Mouse (Mus musculus) liver, embryonic 14.5 days (tissue): ENCODE measurements around the gene Ccser2. TPM values are rescaled to one million over a fixed set of nuclear protein-coding genes. Genes with fewer than 3 reads are reported as not detected.

Experiments
- ATAC-seq: fragments of 200-750 bp; cut with Nextera tagmentation; 2 replicates; pipeline ENCODE4 v1.8.0; 2017; ENCODE audit warnings: moderate number of reproducible peaks, mild to moderate bottlenecking, moderate library complexity; ENCODE audit not compliant: insufficient read depth
- DNase-seq, 3 experiments: peaks; one replicate each; pipeline ENCODE4 v3.0.0-alpha.2; 2012 to 2013; ENCODE audit warnings: low read depth in 3 of 3, low spot score in 3 of 3
- H3K27ac ChIP-seq: fragments of 300-500 bp; sonication (generic); 2 replicates; pipeline ENCODE4 v1.5.1; 2014; ENCODE audit warnings: moderate library complexity, mild to moderate bottlenecking, control low read depth, inconsistent platforms
- H3K27me3 ChIP-seq: fragments of 300-500 bp; sonication (generic); 2 replicates; pipeline ENCODE4 v1.6.1; 2014; ENCODE audit warnings: mild to moderate bottlenecking, low read length, moderate library complexity; ENCODE audit not compliant: control insufficient read depth, insufficient read depth
- H3K36me3 ChIP-seq: fragments of 300-500 bp; sonication (generic); replicated peaks from 2 replicates; pipeline ENCODE4 v1.6.1; 2014; ENCODE audit warnings: low read depth; ENCODE audit not compliant: control insufficient read depth, insufficient read depth
- H3K4me1 ChIP-seq, 2 experiments: fragments of 200-500 bp in 1 of 2; fragments of 300-500 bp in 1 of 2; sonication (generic) in 1 of 2; replicated peaks; 2 replicates each; pipeline ENCODE4 v1.6.1; 2012 to 2014; ENCODE audit warnings: antibody characterized with exemption in 1 of 2, inconsistent platforms in 1 of 2, low read length in 1 of 2; ENCODE audit not compliant: control insufficient read depth in 2 of 2, insufficient read depth in 2 of 2
- H3K4me2 ChIP-seq: fragments of 300-500 bp; sonication (generic); 2 replicates; pipeline ENCODE4 v1.6.1; 2014; ENCODE audit warnings: low read depth, mild to moderate bottlenecking, control low read depth, moderate library complexity
- H3K4me3 ChIP-seq, 2 experiments: fragments of 200-500 bp in 1 of 2; fragments of 300-500 bp in 1 of 2; sonication (generic) in 1 of 2; 2 replicates each; pipeline ENCODE4 v1.5.1; 2012 to 2014; ENCODE audit warnings: low read depth in 2 of 2, low read length in 2 of 2, mild to moderate bottlenecking in 2 of 2, control low read depth in 1 of 2, inconsistent platforms in 1 of 2, moderate library complexity in 1 of 2; ENCODE audit not compliant: insufficient read depth in 1 of 2
- H3K9ac ChIP-seq: fragments of 300-500 bp; sonication (generic); replicated peaks from 2 replicates; pipeline ENCODE4 v1.6.1; 2014; ENCODE audit warnings: mild to moderate bottlenecking, control low read depth, moderate library complexity
- H3K9me3 ChIP-seq: fragments of 300-500 bp; sonication (generic); 2 replicates; pipeline ENCODE4 v1.6.1; 2016; ENCODE audit warnings: low read length, mixed read lengths; ENCODE audit not compliant: control insufficient read depth
- CTCF ChIP-seq: IDR thresholded peaks from 2 replicates; pipeline ENCODE4 v1.5.1; 2016; ENCODE audit warnings: antibody characterized with exemption, low read depth, control low read depth
- EP300 ChIP-seq: IDR thresholded peaks from 2 replicates; pipeline ENCODE4 v1.6.1; 2016; ENCODE audit warnings: antibody characterized with exemption, low read depth
- WGBS: fragments of 180-500 bp; shearing (Covaris S2); extraction: QIAGEN DNeasy Blood & Tissue Kit; methylation state at CpG from one replicate; pipeline ENCODE4 v1.1.7; 2014; ENCODE audit not compliant: insufficient replicate concordance; 5-methylcytosine and 5-hydroxymethylcytosine counted together
- polyA plus RNA-seq, 2 experiments: library from polyadenylated mRNA; depleted of rRNA in 1 of 2; stranded (reverse) in 1 of 2; unstranded in 1 of 2; fragments of >200 nt; fragmentation: Nextera tagmentation in 1 of 2; extraction: Ambion mirVana in 1 of 2; gene quantifications; 2 replicates each; pipeline versions ENCODE4 v1.2.1 to v1.2.3; 2012 to 2014

The Ccser2 gene
- polyA plus RNA-seq, 2 experiments: 1.6 to 4.1 TPM

DNA sequence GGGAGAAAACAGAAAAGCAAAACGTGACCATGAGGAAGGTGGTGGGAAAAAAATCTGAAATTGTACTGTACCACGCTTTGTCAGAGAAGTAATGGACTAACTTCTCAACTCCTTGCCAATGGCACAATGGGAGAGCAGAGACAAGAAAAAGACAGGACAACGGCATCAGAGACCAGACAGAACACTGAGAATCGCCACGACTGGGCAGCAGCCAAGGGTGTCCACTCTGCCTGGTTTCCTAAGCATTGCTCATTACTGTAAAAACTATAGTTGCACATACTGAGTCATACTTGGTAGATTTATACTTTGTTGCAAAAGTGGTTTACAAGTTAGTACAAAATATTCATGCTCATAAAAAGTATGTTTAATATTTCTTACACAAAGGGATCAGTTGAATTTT is 82.9 kb downstream of the Ccser2 start:
- 67% methylated on average over 5 of the region's 5 CpGs for WGBS
- TF ChIP-seq CTCF (no peak), EP300 (no peak)
- Histone ChIP-seq H3K9ac (no peak overlapping the region), H3K27ac (no peak overlapping the region), H3K4me1 (no peaks in the 10 kb centered on the region), H3K9me3 (no peaks in the 10 kb centered on the region), H3K27me3 (no peaks in the 10 kb centered on the region), H3K36me3 (no peaks in the 10 kb centered on the region), H3K4me2 (no peak overlapping the region), H3K4me3 (no peak overlapping the region)
- ATAC-seq (no peak), DNase-seq (no peak)

DNA sequence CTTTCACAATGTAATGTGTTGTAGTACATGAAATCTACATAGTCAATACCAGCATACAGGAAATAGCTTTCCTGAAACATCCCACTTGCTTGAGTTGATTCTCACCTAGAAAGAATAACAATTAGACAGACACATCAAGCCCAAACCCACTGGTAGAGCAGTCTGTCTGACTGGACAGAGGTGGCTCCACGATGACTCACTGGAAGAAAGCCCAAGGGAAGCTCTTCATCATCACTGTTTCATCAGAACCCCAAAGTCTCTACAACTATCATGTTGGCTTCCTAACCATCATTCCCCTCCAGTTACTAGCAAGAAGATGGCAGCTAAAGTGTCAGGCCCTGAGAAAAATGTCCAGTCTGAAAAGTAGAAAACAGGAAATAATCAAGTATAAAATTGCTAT is 83.5 kb downstream of the Ccser2 start:
- H3K9me3 ChIP-seq: no peaks in the 10 kb centered on the region
- no peaks in the 10 kb centered on the region for H3K36me3 ChIP-seq
- ATAC-seq (no peak), DNase-seq (no peak)
- TF ChIP-seq EP300: no peak
- TF ChIP-seq CTCF: no peak
- no peaks in the 10 kb centered on the region for H3K27me3 ChIP-seq
- H3K27ac ChIP-seq: no peak overlapping the region
- no peak overlapping the region for H3K4me3 ChIP-seq
- no peak overlapping the region for H3K9ac ChIP-seq
- H3K4me2 ChIP-seq: no peak overlapping the region
- no peaks in the 10 kb centered on the region for H3K4me1 ChIP-seq
- WGBS: 63% methylated on average over 1 of the region's 1 CpGs

DNA sequence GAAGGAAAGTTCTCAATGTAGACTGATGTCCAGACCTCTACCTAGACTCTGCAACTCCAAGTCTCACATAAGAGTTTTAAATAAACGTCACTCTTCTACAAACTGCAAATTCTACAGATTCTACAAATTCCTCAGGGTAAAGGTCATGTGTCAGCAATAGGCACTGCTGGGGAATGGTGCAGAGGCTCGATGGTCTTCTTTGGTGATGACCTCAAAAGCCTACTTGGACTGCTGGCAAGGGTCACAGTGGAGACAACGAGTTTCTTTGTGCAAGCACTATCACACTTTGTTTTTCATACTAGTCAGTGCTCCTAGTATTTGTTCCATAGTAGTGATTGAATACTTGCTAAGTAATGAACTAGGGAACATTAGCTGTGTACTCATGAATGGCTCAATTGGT is 85.0 kb downstream of the Ccser2 start:
- WGBS: 57% methylated on average over 3 of the region's 3 CpGs
- DNase-seq: no peak
- H3K4me1 ChIP-seq: no peaks in the 10 kb centered on the region
- H3K4me2 ChIP-seq: no peak overlapping the region
- H3K27ac ChIP-seq: no peak overlapping the region
- H3K9me3 ChIP-seq: no peaks in the 10 kb centered on the region
- H3K36me3 ChIP-seq: no peaks in the 10 kb centered on the region
- no peak overlapping the region for H3K9ac ChIP-seq
- TF ChIP-seq CTCF: no peak
- no peak for TF ChIP-seq EP300
- H3K4me3 ChIP-seq: no peak overlapping the region
- ATAC-seq: no peak
- H3K27me3 ChIP-seq: no peaks in the 10 kb centered on the region

DNA sequence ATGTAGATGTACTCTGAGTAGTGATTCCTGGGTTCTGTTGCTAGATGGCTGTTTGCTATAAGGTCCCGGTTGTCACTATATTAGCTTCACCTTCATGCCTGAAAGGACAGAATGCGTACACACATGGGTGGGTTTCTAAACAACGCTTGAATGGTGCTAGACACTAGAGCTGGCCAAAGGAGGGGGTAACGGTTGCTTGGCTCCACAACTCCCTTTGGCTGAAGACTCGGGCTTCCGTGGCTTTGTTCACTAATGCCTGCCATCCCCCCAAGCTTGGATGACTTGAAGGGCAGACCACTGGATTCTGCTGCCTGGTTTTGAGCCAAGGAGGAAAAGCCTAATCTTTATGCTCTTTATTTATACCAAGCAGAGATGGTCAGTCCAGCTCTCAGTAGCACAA is 98.3 kb downstream of the Ccser2 start:
- H3K4me2 ChIP-seq: no peak overlapping the region

DNA sequence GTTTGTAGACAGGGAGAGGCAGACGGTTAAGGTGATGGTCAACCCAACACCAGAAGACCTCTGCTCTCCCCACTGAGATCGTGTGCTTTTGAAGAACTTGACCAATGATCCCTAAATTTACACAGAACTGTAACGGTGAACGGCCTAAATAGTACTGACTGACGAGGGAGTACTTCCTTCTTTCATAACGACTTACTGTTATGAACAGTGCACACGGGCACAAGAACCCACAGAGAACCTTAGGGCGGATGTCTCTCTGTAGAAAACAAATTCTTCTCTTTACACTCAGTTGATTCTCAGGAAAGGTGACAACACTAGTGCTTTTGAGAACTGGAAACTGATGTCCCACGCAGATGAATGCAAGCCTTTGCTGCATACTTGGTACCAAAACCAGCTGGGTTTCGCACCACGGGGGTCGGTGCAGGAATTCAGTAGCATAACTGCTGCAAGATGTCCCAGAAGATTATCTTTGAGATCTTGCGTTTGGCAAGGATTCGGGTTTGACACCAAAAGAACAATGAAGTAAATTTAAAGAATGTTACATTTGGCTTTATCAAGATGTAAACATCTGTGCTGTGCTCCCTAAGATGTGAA is 99.7 kb downstream of the Ccser2 start:
- DNase-seq: no peak
- Histone ChIP-seq H3K36me3 (no peaks in the 10 kb centered on the region), H3K9me3 (no peaks in the 10 kb centered on the region), H3K4me2 (no peak overlapping the region), H3K4me3 (no peak overlapping the region), H3K4me1 (no peaks in the 10 kb centered on the region; a peak in 1 of 4 replicates), H3K9ac (no peak overlapping the region), H3K27me3 (no peaks in the 10 kb centered on the region), H3K27ac (no peak overlapping the region)
- no peak for ATAC-seq
- WGBS: 34% methylated on average over 14 of the region's 14 CpGs
- no peak for TF ChIP-seq CTCF
- no peak for TF ChIP-seq EP300

More for the DNA sequence above, 98.3 kb downstream of the Ccser2 start:
- no peaks in the 10 kb centered on the region for H3K27me3 ChIP-seq
- WGBS: 67% methylated on average over 6 of the region's 6 CpGs
- no peak overlapping the region for H3K4me3 ChIP-seq
- H3K9ac ChIP-seq: no peak overlapping the region
- H3K36me3 ChIP-seq: no peaks in the 10 kb centered on the region
- no peak for TF ChIP-seq CTCF
- no peak for TF ChIP-seq EP300
- H3K9me3 ChIP-seq: no peaks in the 10 kb centered on the region
- no peak for DNase-seq
- ATAC-seq: no peak
- no peaks in the 10 kb centered on the region; a peak in 1 of 4 replicates for H3K4me1 ChIP-seq
- H3K27ac ChIP-seq: no peak overlapping the region
